Mouse (Mus musculus) CD4-positive, CD25-positive, alpha-beta regulatory T cell, adult 4 months (primary cell): ENCODE data around the gene Gm20696. TPM values are rescaled to one million over a fixed set of nuclear protein-coding genes. Genes with fewer than 3 reads are reported as not detected.
A peak's percentile ranks its signal among the peaks of the same experiment; 100 is the strongest.

Source experiments
- ATAC-seq: one replicate; pipeline ENCODE4 v1.8.0; 2017
- polyA plus RNA-seq, 2 experiments: library from polyadenylated mRNA; unstranded; fragments of 100-300 nt; shearing (Covaris generic); gene quantifications; one replicate each; pipeline ENCODE4 v1.2.1; 2017

The Gm20696 gene
- polyA plus RNA-seq, 2 experiments from 2014 or later = 19.5 to 26.0 TPM

DNA sequence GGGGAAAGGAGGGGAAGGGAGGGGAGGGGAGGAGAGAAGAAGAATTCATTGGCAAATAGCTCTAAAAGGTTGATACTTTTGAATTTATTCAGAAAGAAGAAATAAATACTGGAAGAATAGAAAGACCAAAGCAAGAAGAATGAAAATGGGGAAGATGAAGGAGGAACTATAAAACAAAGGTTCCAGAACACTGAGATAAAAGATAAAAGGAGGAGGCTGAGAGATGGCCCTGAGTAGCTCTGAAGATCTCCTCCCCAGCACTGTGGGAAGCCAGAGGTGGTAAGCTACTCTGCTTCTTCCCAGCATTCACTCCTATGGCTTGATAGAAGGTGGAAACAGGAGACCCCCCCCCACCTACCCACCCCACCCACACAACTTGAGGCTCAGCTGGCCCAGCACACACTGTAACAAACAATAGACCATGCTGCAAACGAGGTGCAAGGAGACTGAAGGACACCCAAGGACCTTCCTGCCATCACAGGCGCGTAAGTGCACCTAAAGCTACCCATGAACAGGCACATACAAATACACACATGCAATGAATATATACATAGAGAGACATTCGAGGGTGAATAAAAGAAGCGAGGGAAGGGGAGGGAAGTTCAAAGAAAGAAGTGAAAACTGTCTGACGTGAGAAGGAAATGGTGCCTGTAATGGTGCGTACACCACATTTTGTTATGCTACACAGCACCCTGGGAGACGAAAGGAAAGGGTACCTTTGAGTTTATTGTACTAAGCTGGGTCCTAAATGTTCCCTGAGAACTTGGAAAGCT is 344.3 kb downstream of the Gm20696 start:
- ATAC-seq = peak; percentile 59

DNA sequence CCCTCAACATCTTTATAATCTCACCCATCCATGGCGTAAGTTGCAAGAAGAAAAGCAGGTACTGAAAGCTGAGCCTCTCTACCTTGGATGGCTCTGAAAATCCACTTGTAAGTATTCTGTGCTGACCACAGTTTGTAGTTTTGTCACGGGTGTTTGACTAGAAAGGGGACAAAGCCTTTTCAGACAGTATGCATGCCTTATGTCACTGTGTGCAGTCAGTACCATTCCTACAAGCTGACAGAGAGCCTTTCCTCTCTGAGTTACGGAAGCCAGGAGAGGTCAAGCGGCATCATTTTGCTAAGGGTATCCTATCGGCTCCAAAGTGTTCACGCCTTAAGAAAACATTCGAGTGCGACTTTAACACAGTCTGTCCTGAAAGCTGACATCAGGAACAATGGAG is 346.2 kb downstream of the Gm20696 start:
- ATAC-seq = no peak

- ATAC-seq = no peak
Observed at GRCm38 (mm10) chr6:99319415-99320405, 346.9 kb downstream of the Gm20696 start.

GRCm38 (mm10) chr6:99314746-99315145 is 351.9 kb downstream of the Gm20696 start:
- no peak for ATAC-seq

- no peak for ATAC-seq
Observed at GRCm38 (mm10) chr6:99310529-99310928, 356.1 kb downstream of the Gm20696 start.

DNA sequence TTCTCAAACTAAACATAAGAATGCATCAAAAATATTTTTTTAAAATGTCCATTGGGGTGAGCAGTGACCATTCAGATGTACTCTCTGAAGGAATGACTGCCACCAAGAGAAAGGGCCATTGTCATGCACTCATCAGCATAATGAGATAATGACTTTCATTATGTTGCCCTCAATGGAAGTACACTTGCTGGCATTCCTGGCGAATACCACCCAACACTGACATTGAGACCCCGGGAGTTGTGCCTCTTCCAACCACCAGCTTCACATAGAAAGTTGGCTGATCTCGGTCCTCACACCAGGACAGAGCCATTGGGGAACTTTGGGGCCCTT is 356.5 kb downstream of the Gm20696 start:
- no peak for ATAC-seq

- peak; percentile 84 for ATAC-seq
Observed at GRCm38 (mm10) chr6:99309466-99310170, 357.0 kb downstream of the Gm20696 start.

DNA sequence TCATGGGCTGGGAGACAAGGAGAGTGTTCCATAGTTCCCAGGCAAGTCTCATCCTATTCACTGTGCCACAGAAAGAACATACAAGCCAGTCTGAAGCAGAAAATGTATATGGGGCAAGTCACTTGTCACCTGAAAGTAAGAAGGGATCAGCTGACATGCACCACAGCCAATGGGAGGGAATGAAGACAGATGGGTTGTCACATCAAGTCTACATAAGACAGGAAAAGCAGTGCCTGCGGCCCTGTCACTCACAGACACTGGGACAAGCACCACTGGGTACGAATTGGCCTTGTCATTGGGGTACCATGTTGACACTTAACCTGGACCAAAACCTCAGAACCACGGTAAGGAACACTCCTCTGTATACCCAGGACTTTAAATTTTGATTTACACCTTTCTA is 360.8 kb downstream of the Gm20696 start:
- ATAC-seq = no peak

DNA sequence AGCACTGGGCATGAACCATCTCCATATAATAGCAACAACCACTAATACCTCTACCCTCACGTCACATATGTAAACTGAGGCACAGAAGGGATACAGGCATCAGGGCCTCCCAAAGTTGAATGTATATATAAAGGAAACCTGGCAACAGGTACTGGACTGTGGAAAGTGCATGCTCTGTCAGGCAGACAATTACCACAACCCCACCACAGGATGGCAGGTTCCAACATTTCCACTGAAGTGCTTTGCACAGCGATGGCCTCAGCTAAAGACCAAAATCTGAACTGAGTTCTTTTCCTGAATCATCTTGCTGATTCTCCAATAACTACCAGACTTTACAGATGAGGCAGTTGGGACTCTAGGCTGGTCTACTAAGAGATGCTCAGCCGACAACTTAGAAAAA is 361.4 kb downstream of the Gm20696 start:
- ATAC-seq = no peak

- ATAC-seq = peak; percentile 62
Observed at GRCm38 (mm10) chr6:99302662-99303435, 363.7 kb downstream of the Gm20696 start.

GRCm38 (mm10) chr6:99301923-99302322 is 364.7 kb downstream of the Gm20696 start:
- no peak for ATAC-seq

DNA sequence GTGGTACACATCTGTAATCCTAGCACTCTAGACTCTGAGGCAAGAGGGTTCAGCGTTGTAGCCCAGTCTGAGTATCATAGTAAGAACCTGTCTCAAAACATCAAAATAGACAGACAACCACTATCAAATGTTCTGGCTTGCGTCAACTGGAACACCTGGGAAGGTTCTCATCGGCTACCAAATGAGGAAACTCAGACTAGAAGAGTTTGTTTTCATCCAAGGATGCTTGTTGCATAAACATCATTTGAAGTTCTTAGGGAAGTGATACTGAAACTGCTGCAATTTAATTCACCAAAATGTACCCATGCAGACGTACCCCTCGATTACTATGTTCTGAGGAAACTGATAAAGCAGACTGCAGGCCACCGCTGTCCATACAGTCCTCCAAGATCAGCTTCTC is 366.4 kb downstream of the Gm20696 start:
- no peak for ATAC-seq

DNA sequence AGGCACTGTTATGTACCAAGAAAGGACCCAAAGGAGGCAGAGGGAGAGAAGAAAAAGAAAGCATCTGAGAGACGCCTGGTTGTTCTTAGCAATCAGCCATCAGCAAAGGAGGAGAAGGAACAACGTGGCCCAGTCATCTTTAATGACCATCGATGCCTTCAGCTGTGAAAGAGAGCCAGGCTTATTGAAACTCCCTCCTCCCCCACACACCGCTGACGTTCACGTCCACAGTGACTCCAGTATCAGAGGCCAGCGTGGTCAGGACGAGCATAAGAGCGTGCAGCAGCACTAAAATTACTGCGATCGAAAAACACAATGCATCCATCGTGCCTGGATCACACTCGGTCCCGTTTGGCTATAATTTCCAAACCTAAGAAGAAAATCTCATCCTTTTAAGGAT is 367.4 kb downstream of the Gm20696 start:
- ATAC-seq = no peak

GRCm38 (mm10) chr6:99297535-99297934 is 369.1 kb downstream of the Gm20696 start:
- peak; percentile 72 for ATAC-seq

- no peak for ATAC-seq
Observed at GRCm38 (mm10) chr6:99295495-99295894, 371.1 kb downstream of the Gm20696 start.

DNA sequence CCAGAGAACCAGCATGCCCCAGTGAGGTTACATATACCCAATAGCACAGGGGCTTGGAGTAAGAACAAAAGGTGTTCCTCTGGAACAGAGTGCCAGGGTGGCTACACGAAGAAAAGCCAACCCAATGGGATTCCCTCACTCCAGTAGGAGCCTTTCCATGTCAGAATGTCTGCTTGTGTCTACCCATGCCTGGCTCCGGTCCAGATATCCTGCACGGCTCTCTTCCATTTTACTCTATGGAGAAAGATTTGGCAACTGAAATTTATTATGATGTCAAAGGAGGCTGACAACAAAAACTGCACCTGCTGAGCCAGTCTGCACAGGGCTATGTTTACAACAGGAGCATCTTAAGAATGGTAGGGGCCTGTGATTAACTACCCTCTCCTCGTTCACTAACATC is 377.4 kb downstream of the Gm20696 start:
- no peak for ATAC-seq

GRCm38 (mm10) chr6:99285026-99285425 is 381.6 kb downstream of the Gm20696 start:
- ATAC-seq = peak; percentile 41

DNA sequence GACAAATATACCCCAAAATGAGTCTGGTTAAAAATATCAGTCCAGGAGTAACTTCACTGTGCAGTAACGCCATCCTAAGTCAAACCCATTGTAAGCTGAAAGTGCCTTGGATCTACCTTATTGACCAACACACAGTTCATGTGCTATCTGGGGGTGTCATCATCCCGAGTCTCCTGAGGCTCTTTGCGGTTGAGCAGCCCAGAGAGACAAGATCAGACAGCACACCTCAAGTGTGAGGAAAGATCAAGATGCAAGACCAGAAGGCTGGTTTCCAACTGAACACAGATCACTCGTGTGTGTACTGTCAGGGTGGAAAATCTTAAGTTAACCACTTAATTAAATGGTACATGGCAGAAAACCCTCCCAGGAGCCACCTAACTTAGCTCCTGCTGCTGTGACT is 382.6 kb downstream of the Gm20696 start:
- peak; percentile 24 for ATAC-seq

- peak; percentile 54 for ATAC-seq
Observed at GRCm38 (mm10) chr6:99282866-99283657, 383.5 kb downstream of the Gm20696 start.

DNA sequence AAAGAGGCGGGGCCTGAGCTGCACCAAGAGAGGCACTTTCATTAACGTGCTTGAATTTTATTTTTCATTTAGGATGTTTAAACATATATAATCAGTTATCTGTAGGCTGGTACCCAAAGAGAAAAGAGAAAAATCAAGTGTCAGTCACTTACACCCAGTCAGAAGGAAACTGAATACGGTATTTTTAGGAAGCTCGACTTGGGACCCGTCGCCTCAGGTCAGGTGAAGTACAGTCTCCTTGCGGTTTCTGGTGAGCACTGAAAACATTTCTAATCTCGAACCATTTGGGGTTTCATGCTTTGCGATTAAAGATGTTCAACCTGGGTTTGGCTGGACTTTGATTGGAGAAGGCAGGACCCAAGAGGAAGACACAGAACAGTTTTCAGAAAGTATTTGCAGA is 385.2 kb downstream of the Gm20696 start:
- ATAC-seq = no peak

GRCm38 (mm10) chr6:99280619-99281018 is 386.0 kb downstream of the Gm20696 start:
- ATAC-seq = no peak
